Mouse (Mus musculus) brain, embryonic 14.5 days (tissue): ENCODE measurements around the gene Rap1gap2.

ENCODE experiments used
- CTCF ChIP-seq: fragments of 200-500 bp; IDR thresholded peaks from 2 replicates; pipeline ENCODE4 v1.5.1; 2012; ENCODE audit warnings: inconsistent platforms, mild to moderate bottlenecking, moderate library complexity, borderline replicate concordance; ENCODE audit not compliant: insufficient read depth, insufficient read length; ENCODE audit errors: extremely low read depth
- POLR2A ChIP-seq: fragments of 200-500 bp; IDR thresholded peaks from 2 replicates; pipeline ENCODE4 v1.6.1; 2012; ENCODE audit warnings: mild to moderate bottlenecking, inconsistent platforms, borderline replicate concordance; ENCODE audit not compliant: poor library complexity, insufficient read depth, insufficient read length, severe bottlenecking; ENCODE audit errors: extremely low read depth

DNA sequence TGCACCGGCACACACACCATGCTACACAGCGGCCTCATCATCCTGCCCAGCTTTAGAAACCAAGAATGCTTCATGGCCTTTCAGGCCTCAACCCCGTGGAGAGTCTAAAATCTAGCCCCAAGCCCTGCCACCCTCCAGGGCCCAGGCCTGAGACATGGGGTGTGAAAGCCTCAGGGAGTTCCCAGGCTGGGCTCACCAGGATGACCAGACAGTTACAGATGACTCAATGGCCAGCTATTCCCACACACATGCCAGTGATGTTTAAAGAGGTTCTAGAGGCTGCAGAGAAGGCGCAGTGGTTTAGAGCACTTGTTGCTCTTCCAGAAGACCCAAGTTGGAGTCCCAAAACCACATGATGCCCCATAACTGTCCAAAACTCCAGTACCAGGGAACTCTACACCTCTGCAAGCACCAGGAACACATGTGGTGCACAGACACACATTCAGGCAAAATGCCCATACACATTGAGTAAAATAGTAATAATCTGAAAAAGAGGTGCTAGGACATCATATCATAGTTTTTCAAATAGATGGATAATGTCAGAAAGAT is 44.3 kb downstream of the Rap1gap2 start:
- TF ChIP-seq CTCF: no peak
- no peak for TF ChIP-seq POLR2A
